Mouse (Mus musculus) megakaryocyte, adult 5-6 weeks (primary cell): ENCODE data around the gene Tnip3. TPM values are rescaled to one million over a fixed set of nuclear protein-coding genes. Genes with fewer than 3 reads are reported as not detected.
A peak's percentile ranks its signal among the peaks of the same experiment; 100 is the strongest.

Source experiments
- ATAC-seq: 2 replicates; pipeline ENCODE4 v1.8.0; 2016; ENCODE audit warnings: mild to moderate bottlenecking, inconsistent platforms; ENCODE audit not compliant: poor library complexity, severe bottlenecking
- total RNA-seq, 2 experiments: library from RNA; stranded (forward) in 1 of 2; stranded (reverse) in 1 of 2; fragments of 153-499, 151-499 nt in 1 of 2; fragments of 221-1000, 200-1000 nt in 1 of 2; gene quantifications; 2 replicates each; pipeline versions ENCODE4 v1.2.3 to v1.2.4; 2015 to 2017

Gene Tnip3
- total RNA-seq, 2 experiments from 2014 or later: 2.6 to 3.9 TPM

- ATAC-seq: no peak
Measured at GRCm38 (mm10) chr6:65642431-65642830, 117.3 kb downstream of the Tnip3 start.

GRCm38 (mm10) chr6:65644110-65644509 lies 119.0 kb downstream of the Tnip3 start:
- ATAC-seq: no peak

GRCm38 (mm10) chr6:65646408-65646807 lies 121.3 kb downstream of the Tnip3 start:
- ATAC-seq: no peak

- peak; percentile 80 for ATAC-seq
Measured at GRCm38 (mm10) chr6:65647731-65648130, 122.6 kb downstream of the Tnip3 start.

- ATAC-seq: no peak
Measured at GRCm38 (mm10) chr6:65651376-65651775, 126.3 kb downstream of the Tnip3 start.

GRCm38 (mm10) chr6:65661272-65661671 lies 136.2 kb downstream of the Tnip3 start:
- ATAC-seq: 0 out of 2 replicates have a peak, but pooled peaks have one; percentile 55

GRCm38 (mm10) chr6:65662050-65662449 lies 136.9 kb downstream of the Tnip3 start:
- peak; percentile 48 for ATAC-seq

- no peak for ATAC-seq
Measured at GRCm38 (mm10) chr6:65663990-65664389, 138.9 kb downstream of the Tnip3 start.

- ATAC-seq: no peak
Measured at GRCm38 (mm10) chr6:65666295-65666694, 141.2 kb downstream of the Tnip3 start.

- no peak for ATAC-seq
Measured at GRCm38 (mm10) chr6:65669971-65670370, 144.9 kb downstream of the Tnip3 start.

- ATAC-seq: no peak
Measured at GRCm38 (mm10) chr6:65670981-65671411, 145.9 kb downstream of the Tnip3 start.

GRCm38 (mm10) chr6:65671451-65671850 lies 146.3 kb downstream of the Tnip3 start, which contains the start of gene Ndnf:
Gene Ndnf, plus strand, starts transcription at chr6:65671590.
- ATAC-seq: peak; percentile 85

- peak; percentile 42 for ATAC-seq
Measured at GRCm38 (mm10) chr6:65672131-65673031, 147.3 kb downstream of the Tnip3 start.

Other genes with a start within 250 kb of the Tnip3 start
- gene C130060K24Rik, start 144.2 kb upstream of the Tnip3 start, total RNA-seq (2015): not detected in 2 replicates
- not detected in 2 replicates for gene C130060K24Rik, start 144.2 kb upstream of the Tnip3 start, total RNA-seq (2017)
- gene Ndnf, start 146.3 kb downstream of the Tnip3 start, total RNA-seq (2015): 0.40 and 0.80 TPM in 2 replicates
- gene Ndnf, start 146.3 kb downstream of the Tnip3 start, total RNA-seq (2017): 0.18 and 2.0 TPM in 2 replicates